Mouse (Mus musculus): ENCODE data around the gene Pld1. TPM values are rescaled to one million over a fixed set of nuclear protein-coding genes. Genes with fewer than 3 reads are reported as not detected.

The Pld1 gene
- polyA plus RNA-seq, 1 experiment from 2014 or later = 5.2 TPM

DNA sequence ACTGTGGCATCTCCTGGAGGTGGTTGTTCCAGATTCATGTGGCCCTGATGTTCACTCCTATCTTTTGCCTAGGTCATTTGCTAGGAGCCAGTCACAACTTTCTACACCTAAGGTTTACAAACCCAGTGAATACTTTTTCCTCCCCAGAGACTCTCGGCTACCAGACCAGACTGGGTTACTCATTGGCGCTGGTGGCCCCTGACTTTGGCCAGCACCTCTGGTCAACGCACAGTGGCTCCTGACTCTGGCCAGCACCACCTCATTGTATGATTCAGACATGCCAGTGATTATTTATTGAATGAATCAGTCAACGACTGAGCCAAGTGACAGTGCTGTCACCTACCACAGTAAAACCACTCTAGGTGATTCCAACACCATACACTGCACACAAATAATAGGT lies 103.9 kb downstream of the Pld1 start:
- Histone ChIP-seq H3K9me3 (ENCODE audit: control insufficient read depth, low read length) (no peaks in the 10 kb centered on the region), H3K4me1 (ENCODE audit: control insufficient read depth, insufficient read depth, low read length) (no peaks in the 10 kb centered on the region), H3K27me3 (ENCODE audit: control insufficient read depth, insufficient read depth, low read length) (no peaks in the 10 kb centered on the region), H3K36me3 (ENCODE audit: control insufficient read depth, insufficient read depth, low read length) (no peaks in the 10 kb centered on the region), H3K9ac (ENCODE audit: low read length) (no peak overlapping the region), H3K4me3 (ENCODE audit: low read depth, low read length) (no peak overlapping the region), H3K27ac (ENCODE audit: low read depth, low read length) (no peak overlapping the region), H3K4me2 (no peak overlapping the region)
- ATAC-seq (ENCODE audit: low FRiP score) = no peak
- over 99% methylated on average over 4 of the region's 4 CpGs for WGBS
- no peak for DNase-seq (ENCODE audit: low spot score, missing footprints)

DNA sequence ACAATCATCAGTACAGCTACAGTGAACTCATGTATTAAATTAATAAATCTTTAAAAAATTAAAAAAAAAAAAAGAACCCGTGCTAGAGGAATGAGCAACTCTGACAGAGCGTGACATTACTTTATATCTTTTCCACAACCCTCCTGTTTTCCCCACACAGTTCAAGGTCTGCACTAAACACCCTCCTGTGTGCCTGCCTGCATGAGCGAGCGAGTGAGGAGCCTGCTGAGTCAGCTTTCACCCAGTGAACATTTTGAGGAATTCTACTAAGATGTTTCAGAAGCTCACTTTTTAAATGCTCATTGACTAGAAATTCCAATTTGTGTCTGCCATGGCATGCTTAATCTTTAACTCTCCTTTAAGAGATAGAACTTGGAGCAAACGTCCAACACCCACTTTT lies 109.1 kb downstream of the Pld1 start:
- Histone ChIP-seq H3K4me2 (no peak overlapping the region), H3K27ac (ENCODE audit: low read depth, low read length) (no peak overlapping the region), H3K9ac (ENCODE audit: low read length) (no peak overlapping the region), H3K4me3 (ENCODE audit: low read depth, low read length) (no peak overlapping the region), H3K36me3 (ENCODE audit: control insufficient read depth, insufficient read depth, low read length) (no peaks in the 10 kb centered on the region), H3K9me3 (ENCODE audit: control insufficient read depth, low read length) (no peaks in the 10 kb centered on the region), H3K27me3 (ENCODE audit: control insufficient read depth, insufficient read depth, low read length) (no peaks in the 10 kb centered on the region), H3K4me1 (ENCODE audit: control insufficient read depth, insufficient read depth, low read length) (no peaks in the 10 kb centered on the region)
- DNase-seq (ENCODE audit: low spot score, missing footprints) = no peak
- WGBS = 87% methylated on average over 5 of the region's 5 CpGs
- no peak for ATAC-seq (ENCODE audit: low FRiP score)

DNA sequence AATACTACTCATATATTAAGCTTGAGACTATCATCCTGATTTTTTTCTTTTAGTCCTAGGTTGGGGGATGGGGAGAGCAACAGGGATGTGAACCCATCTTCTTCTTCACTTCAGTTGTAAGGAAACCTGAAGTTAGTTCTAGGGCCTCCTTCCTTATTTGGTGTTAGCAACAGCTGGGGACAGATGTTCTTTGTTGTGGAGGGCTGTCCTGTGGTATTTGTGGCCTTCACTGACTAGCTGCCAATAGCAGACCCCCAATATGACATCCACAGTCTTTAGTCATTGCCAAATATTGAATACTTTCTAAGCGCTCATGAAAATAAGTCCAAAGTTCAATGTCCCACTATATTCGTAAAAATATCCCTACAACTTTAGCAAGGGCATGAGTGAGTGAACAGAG lies 111.0 kb downstream of the Pld1 start:
- no peaks in the 10 kb centered on the region for H3K27me3 ChIP-seq (ENCODE audit: control insufficient read depth, insufficient read depth, low read length)
- H3K9ac ChIP-seq (ENCODE audit: low read length) = no peak overlapping the region
- H3K9me3 ChIP-seq (ENCODE audit: control insufficient read depth, low read length) = no peaks in the 10 kb centered on the region
- DNase-seq (ENCODE audit: low spot score, missing footprints) (no peak), ATAC-seq (ENCODE audit: low FRiP score) (no peak)
- WGBS = 92% methylated on average over 2 of the region's 2 CpGs
- H3K4me1 ChIP-seq (ENCODE audit: control insufficient read depth, insufficient read depth, low read length) = no peaks in the 10 kb centered on the region
- H3K36me3 ChIP-seq (ENCODE audit: control insufficient read depth, insufficient read depth, low read length) = no peaks in the 10 kb centered on the region
- H3K4me2 ChIP-seq = no peak overlapping the region
- H3K27ac ChIP-seq (ENCODE audit: low read depth, low read length) = no peak overlapping the region
- no peak overlapping the region for H3K4me3 ChIP-seq (ENCODE audit: low read depth, low read length)

DNA sequence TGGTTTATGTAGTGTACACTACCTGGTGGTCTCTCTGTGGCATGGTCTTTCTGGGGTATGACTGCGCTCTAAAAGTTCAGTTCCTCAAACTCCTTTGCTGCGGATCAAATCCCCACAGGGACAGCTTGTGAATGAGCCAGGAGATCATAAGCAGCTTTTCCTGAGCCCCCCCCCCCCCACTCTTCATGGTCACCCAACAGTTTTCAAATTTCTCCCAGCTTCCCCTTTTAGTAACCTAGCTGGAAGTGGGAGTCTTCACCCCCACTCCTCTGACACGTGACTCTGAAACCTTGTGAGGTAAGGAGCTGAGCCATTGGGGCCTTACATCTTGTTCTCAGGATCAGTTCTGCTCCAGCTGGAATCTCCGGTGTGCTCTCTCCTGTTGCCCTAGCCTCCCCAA lies 114.6 kb downstream of the Pld1 start:
- H3K27ac ChIP-seq (ENCODE audit: low read depth, low read length) = no peak overlapping the region
- no peaks in the 10 kb centered on the region for H3K27me3 ChIP-seq (ENCODE audit: control insufficient read depth, insufficient read depth, low read length)
- H3K9ac ChIP-seq (ENCODE audit: low read length) = no peak overlapping the region
- no peaks in the 10 kb centered on the region for H3K9me3 ChIP-seq (ENCODE audit: control insufficient read depth, low read length)
- 81% methylated on average over 4 of the region's 4 CpGs for WGBS
- H3K36me3 ChIP-seq (ENCODE audit: control insufficient read depth, insufficient read depth, low read length) = no peaks in the 10 kb centered on the region
- no peaks in the 10 kb centered on the region for H3K4me1 ChIP-seq (ENCODE audit: control insufficient read depth, insufficient read depth, low read length)
- H3K4me3 ChIP-seq (ENCODE audit: low read depth, low read length) = no peak overlapping the region
- ATAC-seq (ENCODE audit: low FRiP score) (no peak), DNase-seq (ENCODE audit: low spot score, missing footprints) (no peak)
- no peak overlapping the region for H3K4me2 ChIP-seq

DNA sequence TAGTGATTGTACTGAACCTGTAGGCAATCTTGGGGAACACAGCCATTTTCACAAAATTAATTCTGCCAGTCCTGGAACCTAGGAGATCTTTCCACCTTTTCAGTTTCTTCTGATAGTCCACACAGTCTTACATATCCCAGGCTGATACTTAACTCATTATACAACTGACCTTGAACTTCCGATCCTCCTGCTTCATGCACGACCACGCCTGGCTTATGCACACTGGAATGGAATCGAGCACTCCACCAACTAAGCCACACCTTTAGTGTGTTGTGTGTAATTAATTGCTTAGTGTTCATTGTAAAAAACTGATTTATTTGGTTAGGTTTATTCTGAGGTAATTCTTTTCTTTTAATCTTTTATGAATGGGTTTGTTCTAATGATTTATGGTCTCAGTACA lies 122.2 kb downstream of the Pld1 start:
- H3K27me3 ChIP-seq (ENCODE audit: control insufficient read depth, insufficient read depth, low read length) = no peaks in the 10 kb centered on the region
- ATAC-seq (ENCODE audit: low FRiP score) (no peak), DNase-seq (ENCODE audit: low spot score, missing footprints) (no peak)
- no peaks in the 10 kb centered on the region for H3K9me3 ChIP-seq (ENCODE audit: control insufficient read depth, low read length)
- 90% methylated on average over 4 of the region's 4 CpGs for WGBS
- no peak overlapping the region for H3K9ac ChIP-seq (ENCODE audit: low read length)
- H3K36me3 ChIP-seq (ENCODE audit: control insufficient read depth, insufficient read depth, low read length) = no peaks in the 10 kb centered on the region
- H3K4me3 ChIP-seq (ENCODE audit: low read depth, low read length) = no peak overlapping the region
- no peak overlapping the region for H3K4me2 ChIP-seq
- H3K4me1 ChIP-seq (ENCODE audit: control insufficient read depth, insufficient read depth, low read length) = no peaks in the 10 kb centered on the region
- H3K27ac ChIP-seq (ENCODE audit: low read depth, low read length) = no peak overlapping the region

DNA sequence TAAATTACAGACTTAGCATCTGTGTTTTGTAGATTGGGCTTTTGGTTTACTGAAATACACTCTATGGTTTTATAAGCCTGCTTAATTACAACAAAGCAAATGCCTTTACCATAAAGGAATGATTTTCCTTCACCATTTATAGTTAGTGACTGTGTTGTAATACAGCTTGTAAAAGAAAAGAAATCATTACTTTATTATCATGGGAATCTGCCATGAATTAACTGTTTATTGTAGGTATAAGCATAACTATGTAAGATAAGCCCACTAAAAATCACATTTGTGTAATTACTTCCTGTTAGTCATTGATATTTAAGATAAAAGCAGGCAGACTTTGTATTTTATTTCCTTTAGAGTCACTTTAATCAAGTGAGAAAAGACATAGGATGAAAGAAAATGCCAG lies 122.7 kb downstream of the Pld1 start:
- Histone ChIP-seq H3K27ac (ENCODE audit: low read depth, low read length) (no peak overlapping the region), H3K36me3 (ENCODE audit: control insufficient read depth, insufficient read depth, low read length) (no peaks in the 10 kb centered on the region), H3K4me3 (ENCODE audit: low read depth, low read length) (no peak overlapping the region), H3K9me3 (ENCODE audit: control insufficient read depth, low read length) (no peaks in the 10 kb centered on the region), H3K4me2 (no peak overlapping the region), H3K27me3 (ENCODE audit: control insufficient read depth, insufficient read depth, low read length) (no peaks in the 10 kb centered on the region), H3K4me1 (ENCODE audit: control insufficient read depth, insufficient read depth, low read length) (no peaks in the 10 kb centered on the region), H3K9ac (ENCODE audit: low read length) (no peak overlapping the region)
- ATAC-seq (ENCODE audit: low FRiP score) (no peak), DNase-seq (ENCODE audit: low spot score, missing footprints) (no peak)

DNA sequence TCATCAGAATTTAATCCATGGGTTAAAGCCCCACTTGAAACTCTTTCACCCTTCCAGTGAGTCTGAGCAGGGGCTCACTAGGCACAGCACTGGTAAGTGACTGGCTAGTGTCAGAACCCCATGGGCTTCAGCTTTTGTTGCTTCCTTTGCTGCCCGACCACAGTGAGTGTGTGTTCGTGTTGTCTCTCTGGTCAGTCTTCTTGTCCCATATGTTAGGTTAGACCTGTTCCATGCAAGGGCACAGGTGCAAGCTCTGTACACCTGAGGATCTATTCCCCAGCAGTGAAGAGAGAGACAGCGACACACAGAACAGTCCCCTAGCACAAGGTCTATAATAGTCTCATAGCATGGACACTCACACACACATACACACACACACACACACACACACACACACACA lies 140.7 kb downstream of the Pld1 start:
- ATAC-seq (ENCODE audit: low FRiP score) = no peak
- Histone ChIP-seq H3K27ac (ENCODE audit: low read depth, low read length) (no peak overlapping the region), H3K36me3 (ENCODE audit: control insufficient read depth, insufficient read depth, low read length) (0 out of 2 replicates have a peak, but pooled peaks cover 2% of the 10 kb centered on the region), H3K4me2 (no peak overlapping the region), H3K9me3 (ENCODE audit: control insufficient read depth, low read length) (no peaks in the 10 kb centered on the region), H3K27me3 (ENCODE audit: control insufficient read depth, insufficient read depth, low read length) (no peaks in the 10 kb centered on the region), H3K4me3 (ENCODE audit: low read depth, low read length) (no peak overlapping the region), H3K9ac (ENCODE audit: low read length) (no peak overlapping the region), H3K4me1 (ENCODE audit: control insufficient read depth, insufficient read depth, low read length) (no peaks in the 10 kb centered on the region)
- 83% methylated on average over 3 of the region's 3 CpGs for WGBS
- no peak for DNase-seq (ENCODE audit: low spot score, missing footprints)

DNA sequence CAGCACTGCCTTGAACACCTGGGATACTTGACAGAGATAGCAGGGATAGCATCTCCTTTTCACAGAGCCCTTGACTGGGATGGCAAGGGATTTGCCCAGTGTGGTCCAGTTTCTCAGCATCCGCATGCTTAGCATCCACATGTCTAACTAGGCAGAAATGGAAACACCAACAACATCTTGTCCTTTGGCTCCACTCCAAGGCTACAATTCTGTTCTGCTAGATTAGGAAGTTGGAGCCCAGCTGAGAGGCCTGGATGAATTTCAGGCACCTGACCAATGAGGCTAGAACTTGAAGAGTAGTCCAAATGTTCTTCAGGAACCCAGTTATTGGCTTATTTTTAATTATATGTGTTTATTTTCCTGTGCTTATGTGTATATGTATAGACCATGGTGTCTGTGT lies 141.6 kb downstream of the Pld1 start:
- 93% methylated on average over 1 of the region's 1 CpGs for WGBS
- H3K4me2 ChIP-seq = no peak overlapping the region
- no peaks in the 10 kb centered on the region for H3K27me3 ChIP-seq (ENCODE audit: control insufficient read depth, insufficient read depth, low read length)
- no peaks in the 10 kb centered on the region for H3K9me3 ChIP-seq (ENCODE audit: control insufficient read depth, low read length)
- H3K9ac ChIP-seq (ENCODE audit: low read length) = no peak overlapping the region
- no peak overlapping the region for H3K4me3 ChIP-seq (ENCODE audit: low read depth, low read length)
- DNase-seq (ENCODE audit: low spot score, missing footprints) = no peak
- no peak overlapping the region for H3K27ac ChIP-seq (ENCODE audit: low read depth, low read length)
- no peaks in the 10 kb centered on the region for H3K4me1 ChIP-seq (ENCODE audit: control insufficient read depth, insufficient read depth, low read length)
- ATAC-seq (ENCODE audit: low FRiP score) = no peak
- H3K36me3 ChIP-seq (ENCODE audit: control insufficient read depth, insufficient read depth, low read length) = 0 out of 2 replicates have a peak, but pooled peaks cover 2% of the 10 kb centered on the region

DNA sequence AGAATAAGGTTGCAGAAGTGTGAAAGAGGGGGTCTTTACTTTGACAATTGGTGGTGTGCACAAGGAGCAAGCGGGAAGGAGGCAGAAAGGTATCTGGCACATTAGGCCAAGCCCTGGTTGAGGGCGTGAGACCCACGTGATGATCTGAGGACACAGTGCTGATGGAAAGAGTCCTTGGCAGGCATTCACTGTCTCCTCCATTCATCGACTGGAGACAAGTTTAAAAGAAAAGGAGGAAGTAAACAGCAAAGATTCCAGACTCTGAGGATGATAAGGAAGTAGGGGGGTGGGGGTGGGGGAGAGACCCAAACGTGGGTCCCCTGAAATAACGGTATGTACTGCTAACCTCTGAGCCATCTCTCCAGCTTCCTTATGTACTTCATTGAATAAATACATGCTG lies 142.5 kb downstream of the Pld1 start:
- Histone ChIP-seq H3K27me3 (ENCODE audit: control insufficient read depth, insufficient read depth, low read length) (no peaks in the 10 kb centered on the region), H3K4me3 (ENCODE audit: low read depth, low read length) (no peak overlapping the region), H3K9me3 (ENCODE audit: control insufficient read depth, low read length) (no peaks in the 10 kb centered on the region), H3K4me2 (no peak overlapping the region), H3K36me3 (ENCODE audit: control insufficient read depth, insufficient read depth, low read length) (0 out of 2 replicates have a peak, but pooled peaks cover 2% of the 10 kb centered on the region), H3K27ac (ENCODE audit: low read depth, low read length) (no peak overlapping the region), H3K4me1 (ENCODE audit: control insufficient read depth, insufficient read depth, low read length) (no peaks in the 10 kb centered on the region), H3K9ac (ENCODE audit: low read length) (no peak overlapping the region)
- ATAC-seq (ENCODE audit: low FRiP score) (no peak), DNase-seq (ENCODE audit: low spot score, missing footprints) (no peak)
- 78% methylated on average over 6 of the region's 6 CpGs for whole genome bisulfite sequencing

DNA sequence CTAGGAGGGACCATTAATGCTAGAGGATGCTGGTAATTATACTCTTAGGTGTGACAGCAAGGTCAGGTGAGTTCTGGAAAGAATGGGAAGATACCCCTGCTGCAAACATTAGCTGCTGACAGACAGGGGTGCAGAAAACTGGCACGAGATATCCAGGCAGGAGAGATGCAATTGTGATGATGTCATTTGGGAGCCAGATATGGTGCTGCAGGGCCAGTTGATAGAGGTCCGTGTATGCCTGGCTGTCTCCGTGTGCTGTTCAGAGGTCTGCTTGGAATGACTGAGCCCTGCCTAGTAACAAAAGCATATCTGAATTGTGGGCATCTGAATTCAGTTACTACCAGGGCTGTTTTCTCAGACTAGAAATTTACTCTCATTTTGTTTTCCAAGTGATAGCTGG lies 144.7 kb downstream of the Pld1 start:
- H3K4me3 ChIP-seq (ENCODE audit: low read depth, low read length) = no peak overlapping the region
- H3K9me3 ChIP-seq (ENCODE audit: control insufficient read depth, low read length) = no peaks in the 10 kb centered on the region
- WGBS = 78% methylated on average over 3 of the region's 3 CpGs
- no peak overlapping the region for H3K27ac ChIP-seq (ENCODE audit: low read depth, low read length)
- H3K36me3 ChIP-seq (ENCODE audit: control insufficient read depth, insufficient read depth, low read length) = no peaks in the 10 kb centered on the region
- no peaks in the 10 kb centered on the region for H3K27me3 ChIP-seq (ENCODE audit: control insufficient read depth, insufficient read depth, low read length)
- ATAC-seq (ENCODE audit: low FRiP score) (no peak), DNase-seq (ENCODE audit: low spot score, missing footprints) (peak; percentile 10)
- H3K9ac ChIP-seq (ENCODE audit: low read length) = no peak overlapping the region
- no peak overlapping the region for H3K4me2 ChIP-seq
- no peaks in the 10 kb centered on the region for H3K4me1 ChIP-seq (ENCODE audit: control insufficient read depth, insufficient read depth, low read length)

Data from midbrain, embryonic 11.5 days (tissue).